Mouse (Mus musculus) thymus, adult 2 months (tissue): Measurements from ENCODE around the gene Tnrc6b. TPM values are rescaled to one million over a fixed set of nuclear protein-coding genes. Genes with fewer than 3 reads are reported as not detected.

Source experiments
- DNase-seq: peaks from one replicate; pipeline ENCODE4 v3.0.0; 2021
- H3K27ac ChIP-seq: fragments of 200-500 bp; 2 replicates; pipeline ENCODE4 v1.5.1; 2012; ENCODE audit warnings: low read length, control low read depth; ENCODE audit not compliant: control insufficient read depth, insufficient read depth
- H3K27me3 ChIP-seq: fragments of 200-500 bp; 2 replicates; pipeline ENCODE4 v1.6.1; 2012; ENCODE audit warnings: mild to moderate bottlenecking, low read length, moderate library complexity, mixed read lengths; ENCODE audit not compliant: control insufficient read depth, insufficient read depth
- H3K36me3 ChIP-seq: fragments of 200-500 bp; 2 replicates; pipeline ENCODE4 v1.6.1; 2012; ENCODE audit warnings: mild to moderate bottlenecking, low read length, moderate library complexity; ENCODE audit not compliant: control insufficient read depth, insufficient read depth
- H3K4me1 ChIP-seq: fragments of 200-500 bp; replicated peaks from 2 replicates; pipeline ENCODE4 v1.6.1; 2012; ENCODE audit warnings: low read length; ENCODE audit not compliant: control insufficient read depth, insufficient read depth
- H3K4me3 ChIP-seq: fragments of 200-500 bp; 2 replicates; pipeline ENCODE4 v1.5.1; 2012; ENCODE audit warnings: mild to moderate bottlenecking, low read length, control low read depth, moderate library complexity; ENCODE audit not compliant: control insufficient read depth, insufficient read depth
- CTCF ChIP-seq: fragments of 200-500 bp; IDR thresholded peaks from 2 replicates; pipeline ENCODE4 v1.5.1; 2012; ENCODE audit warnings: mild to moderate bottlenecking, control low read depth, low read length, moderate library complexity, borderline replicate concordance; ENCODE audit not compliant: control insufficient read depth, poor library complexity, insufficient read depth; ENCODE audit errors: extremely low read depth
- POLR2A ChIP-seq: fragments of 200-500 bp; IDR thresholded peaks from 2 replicates; pipeline ENCODE4 v1.6.1; 2012; ENCODE audit warnings: mild to moderate bottlenecking, low read length, control low read depth, moderate library complexity; ENCODE audit not compliant: control insufficient read depth, poor library complexity, insufficient read depth; ENCODE audit errors: extremely low read depth
- WGBS: fragments of 180-500 bp; shearing (Covaris S2); methylation state at CpG from one replicate; pipeline ENCODE4 v1.1.7; 2018; 5-methylcytosine and 5-hydroxymethylcytosine counted together
- polyA plus RNA-seq: library from polyadenylated mRNA; depleted of rRNA; stranded (reverse); fragments of >200 nt; gene quantifications from 2 replicates; pipeline ENCODE4 v1.2.3, GENCODE M21; 2012

The Tnrc6b gene
- polyA plus RNA-seq, 1 experiment: 57.9 TPM

DNA sequence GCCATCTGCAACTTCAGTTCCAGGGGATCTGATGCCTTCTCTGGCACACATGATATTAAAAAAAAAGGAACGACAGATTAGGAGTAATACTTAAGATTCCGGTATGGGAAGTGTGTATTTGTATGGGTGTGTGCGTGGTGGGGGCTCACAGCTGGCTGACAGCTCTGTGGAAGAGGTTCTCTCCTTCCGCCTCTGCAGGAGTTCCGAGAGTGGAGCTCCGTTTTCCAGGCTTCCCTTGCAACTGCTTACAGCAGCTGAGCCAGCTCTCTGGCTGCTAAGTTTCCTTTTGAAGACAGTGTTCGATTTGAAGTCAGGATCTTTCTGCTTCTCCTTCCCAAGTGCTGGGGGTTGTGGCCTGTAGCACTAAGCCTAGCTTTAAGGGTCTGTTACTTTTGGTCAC lies 238.9 kb downstream of the Tnrc6b start:
- TF ChIP-seq CTCF (no peak), POLR2A (no peak)
- WGBS: 90% methylated on average over 7 of the region's 7 CpGs
- H3K4me3 ChIP-seq: no peak overlapping the region
- peaks cover 9% of the 10 kb centered on the region for H3K4me1 ChIP-seq
- no peak overlapping the region for H3K27ac ChIP-seq
- peaks cover 31% of the 10 kb centered on the region for H3K36me3 ChIP-seq
- no peaks in the 10 kb centered on the region for H3K27me3 ChIP-seq
- DNase-seq: no peak

- Histone ChIP-seq H3K4me3 (no peak overlapping the region), H3K4me1 (peaks cover 9% of the 10 kb centered on the region), H3K27ac (no peak overlapping the region), H3K27me3 (no peaks in the 10 kb centered on the region), H3K36me3 (peaks cover 64% of the 10 kb centered on the region)
- DNase-seq: no peak
- WGBS: 96% methylated on average over 9 of the region's 9 CpGs
- TF ChIP-seq CTCF: no peak
- no peak for TF ChIP-seq POLR2A
These were observed 242.9 kb downstream of the Tnrc6b start for GRCm38 (mm10) chr15:80953971-80954370.

DNA sequence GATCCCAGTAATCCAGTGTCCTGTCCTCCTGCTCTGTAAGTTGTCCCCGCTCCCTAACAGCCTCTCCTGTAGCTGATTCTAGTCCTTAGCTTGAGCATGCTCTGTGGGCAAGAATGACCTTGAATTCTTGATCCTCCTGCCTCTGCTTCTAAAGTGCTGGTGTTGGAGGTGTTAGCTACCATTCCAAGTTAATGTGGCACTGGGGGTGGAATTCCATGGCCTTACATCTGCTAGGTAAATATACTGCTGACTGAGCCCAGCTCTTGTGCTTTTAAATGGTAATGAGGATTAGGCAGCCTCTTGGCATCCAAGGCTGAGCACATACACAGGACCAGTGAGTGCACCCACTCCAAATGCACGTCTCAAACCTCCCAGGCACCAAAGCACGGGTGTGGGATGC lies 243.7 kb downstream of the Tnrc6b start:
- WGBS: 95% methylated on average over 3 of the region's 3 CpGs
- peaks cover 67% of the 10 kb centered on the region for H3K36me3 ChIP-seq
- no peak overlapping the region for H3K4me3 ChIP-seq
- TF ChIP-seq POLR2A (no peak), CTCF (no peak)
- H3K27ac ChIP-seq: no peak overlapping the region
- DNase-seq: no peak
- peaks cover 4% of the 10 kb centered on the region for H3K4me1 ChIP-seq
- H3K27me3 ChIP-seq: no peaks in the 10 kb centered on the region

GRCm38 (mm10) chr15:80955836-80956438 lies 244.8 kb downstream of the Tnrc6b start:
- TF ChIP-seq POLR2A: no peak
- no peak for TF ChIP-seq CTCF
- no peak for DNase-seq

GRCm38 (mm10) chr15:80969371-80969770 lies 258.3 kb downstream of the Tnrc6b start:
- Histone ChIP-seq H3K27ac (no peak overlapping the region), H3K4me3 (no peak overlapping the region), H3K27me3 (no peaks in the 10 kb centered on the region), H3K36me3 (peaks cover 51% of the 10 kb centered on the region), H3K4me1 (no peaks in the 10 kb centered on the region)
- 94% methylated on average over 1 of the region's 1 CpGs for WGBS
- DNase-seq: no peak
- TF ChIP-seq POLR2A (no peak), CTCF (no peak)

More at GRCm38 (mm10) chr15:80955836-80956438, 244.8 kb downstream of the Tnrc6b start:
- Histone ChIP-seq H3K4me3 (no peak overlapping the region), H3K4me1 (no peaks in the 10 kb centered on the region), H3K27me3 (no peaks in the 10 kb centered on the region), H3K27ac (no peak overlapping the region), H3K36me3 (peaks cover 77% of the 10 kb centered on the region)
- WGBS: 96% methylated on average over 12 of the region's 12 CpGs

- peaks cover 2% of the 10 kb centered on the region; the same call in 1 of the 2 replicates for H3K4me1 ChIP-seq
- no peaks in the 10 kb centered on the region for H3K27me3 ChIP-seq
- WGBS: 70% methylated on average over 5 of the region's 5 CpGs
- no peak overlapping the region for H3K27ac ChIP-seq
- peaks cover 8% of the 10 kb centered on the region for H3K36me3 ChIP-seq
- DNase-seq: no peak
- no peak for TF ChIP-seq CTCF
- no peak overlapping the region for H3K4me3 ChIP-seq
These were observed 263.2 kb downstream of the Tnrc6b start for GRCm38 (mm10) chr15:80974311-80974710.

DNA sequence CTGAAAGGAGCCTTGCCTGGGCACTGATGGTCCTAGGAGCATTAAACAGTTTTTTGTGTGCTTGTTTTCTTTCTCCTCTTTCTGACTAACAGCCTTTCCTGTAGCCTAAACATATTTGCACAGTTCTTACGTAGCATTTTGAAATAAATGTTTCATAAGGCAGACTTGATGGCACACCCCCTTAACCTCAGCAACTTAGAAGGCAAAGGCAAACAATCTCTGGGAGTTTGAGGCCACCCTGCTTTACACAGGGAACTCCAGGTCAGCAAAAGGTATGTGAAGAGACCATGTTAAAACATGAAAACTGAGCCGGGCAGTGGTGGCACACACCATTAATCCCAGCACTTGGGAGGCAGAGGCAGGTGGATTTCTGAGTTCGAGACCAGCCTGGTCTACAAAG lies 264.6 kb downstream of the Tnrc6b start:
- Histone ChIP-seq H3K4me3 (no peak overlapping the region), H3K4me1 (peaks cover 2% of the 10 kb centered on the region; the same call in 1 of the 2 replicates), H3K27me3 (no peaks in the 10 kb centered on the region), H3K36me3 (no peaks in the 10 kb centered on the region), H3K27ac (no peak overlapping the region)
- TF ChIP-seq CTCF (no peak), POLR2A (no peak)
- WGBS: 90% methylated on average over 3 of the region's 3 CpGs
- no peak for DNase-seq
